Mouse (Mus musculus) liver, embryonic 16.5 days (tissue): Measurements from ENCODE around the gene Babam2. TPM values are rescaled to one million over a fixed set of nuclear protein-coding genes. Genes with fewer than 3 reads are reported as not detected.

Experiments
- ATAC-seq: fragments of 200-750 bp; cut with Nextera tagmentation; 2 replicates; pipeline ENCODE4 v1.8.0; 2017; ENCODE audit warnings: low read depth, mild to moderate bottlenecking, moderate number of reproducible peaks, moderate library complexity
- H3K27ac ChIP-seq: fragments of 300-500 bp; sonication (generic); 2 replicates; pipeline ENCODE4 v1.5.1; 2014; ENCODE audit warnings: mild to moderate bottlenecking, low read length
- H3K27me3 ChIP-seq: fragments of 300-500 bp; sonication (generic); 2 replicates; pipeline ENCODE4 v1.6.1; 2014; ENCODE audit warnings: low read depth, low read length, mixed read lengths; ENCODE audit not compliant: control insufficient read depth, insufficient read depth
- H3K36me3 ChIP-seq: fragments of 300-500 bp; sonication (generic); 2 replicates; pipeline ENCODE4 v1.6.1; 2014; ENCODE audit warnings: mild to moderate bottlenecking; ENCODE audit not compliant: control insufficient read depth, insufficient read depth
- H3K4me1 ChIP-seq: fragments of 300-500 bp; sonication (generic); 2 replicates; pipeline ENCODE4 v1.6.1; 2014; ENCODE audit warnings: low read depth, low read length, mixed read lengths; ENCODE audit not compliant: control insufficient read depth
- H3K4me2 ChIP-seq: fragments of 300-500 bp; sonication (generic); 2 replicates; pipeline ENCODE4 v1.6.1; 2014; ENCODE audit warnings: low read depth, low read length, mixed read lengths
- H3K4me3 ChIP-seq: fragments of 300-500 bp; sonication (generic); 2 replicates; pipeline ENCODE4 v1.5.1; 2014; ENCODE audit warnings: low read depth, mild to moderate bottlenecking, low read length
- H3K9ac ChIP-seq: fragments of 300-500 bp; sonication (generic); 2 replicates; pipeline ENCODE4 v1.6.1; 2014; ENCODE audit warnings: low read depth, low read length
- H3K9me3 ChIP-seq: fragments of 300-500 bp; sonication (generic); replicated peaks from 2 replicates; pipeline ENCODE4 v1.6.1; 2016; ENCODE audit warnings: low read length; ENCODE audit not compliant: control insufficient read depth
- WGBS: fragments of 180-500 bp; shearing (Covaris S2); extraction: QIAGEN DNeasy Blood & Tissue Kit; methylation state at CpG from one replicate; pipeline ENCODE4 v1.1.7; 2014; ENCODE audit not compliant: insufficient replicate concordance; 5-methylcytosine and 5-hydroxymethylcytosine counted together
- microRNA-seq: library from miRNA; unstranded; fragments of <30 nt; microRNA quantifications from one replicate; pipeline ENCODE4, GENCODE M21; 2016
- polyA plus RNA-seq: library from polyadenylated mRNA; unstranded; fragments of >200 nt; fragmentation: Nextera tagmentation; extraction: Ambion mirVana; gene quantifications from 2 replicates; pipeline ENCODE4 v1.2.1, GENCODE M21; 2015

Babam2 gene
- polyA plus RNA-seq, 1 experiment from 2014 or later, result 32.4 TPM

GRCm38 (mm10) chr5:32122363-32122762, 424.9 kb downstream of the Babam2 start:
- Histone ChIP-seq H3K4me3 (no peak overlapping the region), H3K4me2 (no peak overlapping the region), H3K27ac (no peak overlapping the region), H3K36me3 (no peaks in the 10 kb centered on the region), H3K27me3 (no peaks in the 10 kb centered on the region), H3K9ac (no peak overlapping the region), H3K9me3 (no peaks in the 10 kb centered on the region), H3K4me1 (no peaks in the 10 kb centered on the region)
- no peak for ATAC-seq
- WGBS, result 20% methylated on average over 5 of the region's 5 CpGs

DNA sequence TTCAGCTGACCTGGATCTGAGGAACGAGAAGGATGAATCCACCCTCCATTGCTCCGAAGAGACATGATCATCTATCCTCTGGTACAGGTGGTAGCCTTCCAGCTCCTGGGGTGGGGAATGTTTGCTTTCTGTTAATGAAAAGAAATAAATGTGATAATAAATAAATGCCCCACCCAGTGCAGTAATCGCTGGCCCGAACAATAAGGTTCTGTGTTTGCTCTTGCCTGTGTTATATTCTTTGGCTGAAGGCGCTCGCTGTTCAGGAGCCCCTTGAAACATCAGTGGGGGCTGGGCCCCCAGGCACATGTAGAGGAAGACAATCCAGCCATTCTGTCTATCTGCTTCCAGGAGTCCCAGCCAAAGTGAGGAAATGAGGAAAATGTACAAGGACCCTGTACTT, 427.5 kb downstream of the Babam2 start:
- no peaks in the 10 kb centered on the region for H3K36me3 ChIP-seq
- WGBS, result 77% methylated on average over 6 of the region's 6 CpGs
- H3K27me3 ChIP-seq, result no peaks in the 10 kb centered on the region
- ATAC-seq, result no peak
- no peak overlapping the region for H3K9ac ChIP-seq
- no peaks in the 10 kb centered on the region for H3K9me3 ChIP-seq
- H3K4me3 ChIP-seq, result no peak overlapping the region
- H3K4me1 ChIP-seq, result no peaks in the 10 kb centered on the region
- no peak overlapping the region for H3K27ac ChIP-seq
- H3K4me2 ChIP-seq, result no peak overlapping the region

GRCm38 (mm10) chr5:32127226-32127625, 429.7 kb downstream of the Babam2 start:
- Histone ChIP-seq H3K36me3 (no peaks in the 10 kb centered on the region), H3K27me3 (peaks cover 18% of the 10 kb centered on the region), H3K4me3 (no peak overlapping the region), H3K4me2 (no peak overlapping the region), H3K4me1 (no peaks in the 10 kb centered on the region), H3K9ac (no peak overlapping the region), H3K27ac (no peak overlapping the region), H3K9me3 (no peaks in the 10 kb centered on the region)
- no peak for ATAC-seq
- WGBS, result 66% methylated on average over 3 of the region's 3 CpGs

DNA sequence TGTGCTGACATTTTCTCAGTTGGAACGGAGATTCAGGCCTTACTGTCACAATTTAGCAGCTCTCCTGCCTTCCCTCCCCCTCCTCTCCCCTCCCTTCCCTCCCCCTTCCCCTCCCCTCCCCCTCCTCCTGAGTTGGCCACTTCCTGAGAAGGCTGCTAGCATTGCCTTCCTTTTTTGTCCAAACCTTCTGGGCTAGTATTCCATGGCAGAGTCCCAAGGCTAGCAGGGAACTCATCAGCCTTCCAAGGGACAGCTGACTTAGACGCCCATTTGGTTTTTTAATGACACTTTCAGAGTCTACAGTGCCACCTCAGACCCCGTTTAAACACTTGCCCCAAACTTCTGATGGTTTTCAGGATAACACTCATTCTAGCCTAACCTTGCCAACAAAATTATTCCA, 430.4 kb downstream of the Babam2 start:
- no peak overlapping the region for H3K4me3 ChIP-seq
- H3K9me3 ChIP-seq, result no peaks in the 10 kb centered on the region
- no peaks in the 10 kb centered on the region for H3K4me1 ChIP-seq
- whole genome bisulfite sequencing, result 29% methylated on average over 3 of the region's 3 CpGs
- no peak overlapping the region for H3K9ac ChIP-seq
- no peaks in the 10 kb centered on the region for H3K36me3 ChIP-seq
- no peak for ATAC-seq
- peaks cover 25% of the 10 kb centered on the region for H3K27me3 ChIP-seq
- H3K4me2 ChIP-seq, result no peak overlapping the region
- H3K27ac ChIP-seq, result no peak overlapping the region

DNA sequence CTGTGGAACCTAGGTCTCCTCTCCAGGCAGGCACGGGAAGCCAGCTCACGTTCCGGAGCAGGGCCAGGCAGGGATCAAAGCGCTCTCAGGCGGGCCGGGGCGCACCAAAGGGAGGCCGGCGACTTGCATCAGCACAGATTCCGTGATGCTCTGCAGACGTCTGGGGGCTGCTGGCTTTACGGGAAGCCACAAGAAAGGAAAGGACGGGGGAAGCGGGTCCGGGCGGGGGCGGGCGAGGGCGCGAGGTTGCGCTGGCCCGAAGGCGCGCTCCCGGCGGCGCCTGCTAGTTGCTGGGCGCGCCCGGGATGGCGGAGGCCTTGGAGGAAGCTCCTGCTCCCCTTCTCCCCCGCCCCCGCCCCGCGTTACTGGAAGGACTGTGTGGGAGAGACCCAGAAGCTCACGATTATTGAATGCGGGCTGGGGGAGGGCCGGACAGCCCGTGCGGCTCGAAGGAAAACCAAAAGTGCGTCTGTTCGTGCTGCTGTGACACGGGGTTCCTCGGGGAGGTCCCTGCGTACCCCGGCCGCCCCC, 435.6 kb downstream of the Babam2 start:
- Histone ChIP-seq H3K4me1 (peaks cover 7% of the 10 kb centered on the region), H3K9me3 (no peaks in the 10 kb centered on the region), H3K36me3 (no peaks in the 10 kb centered on the region), H3K4me3 (peak overlapping the region; percentile 59), H3K27ac (peak overlapping the region; percentile 34), H3K9ac (peak overlapping the region; percentile 40), H3K27me3 (peaks cover 72% of the 10 kb centered on the region), H3K4me2 (peak overlapping the region; percentile 66)
- WGBS, result 1% methylated on average over 47 of the region's 48 CpGs
- no peak for ATAC-seq

DNA sequence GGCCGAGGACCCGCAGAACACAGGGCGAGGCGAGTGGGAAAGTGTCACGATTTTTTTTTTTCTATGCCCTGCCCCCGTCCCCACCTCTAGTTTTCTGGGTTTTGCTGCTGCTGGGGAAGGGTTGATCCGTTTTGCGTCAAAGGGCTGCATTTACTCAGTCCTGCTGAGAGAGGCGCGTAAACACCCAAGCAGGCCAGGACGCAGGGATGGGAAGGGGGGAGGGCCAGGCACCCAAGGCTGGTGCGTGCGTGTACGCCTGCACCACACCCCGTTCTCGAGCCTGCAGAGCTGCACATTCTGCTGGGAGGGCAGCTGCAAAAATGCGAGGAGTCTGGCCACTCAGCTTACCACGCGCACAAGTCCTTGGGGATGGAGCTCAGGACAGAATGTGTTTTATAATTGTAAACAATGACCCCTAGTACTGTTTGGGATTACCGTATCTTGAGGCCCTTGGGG, 436.1 kb downstream of the Babam2 start:
- Histone ChIP-seq H3K4me1 (peaks cover 7% of the 10 kb centered on the region), H3K36me3 (no peaks in the 10 kb centered on the region), H3K9me3 (no peaks in the 10 kb centered on the region), H3K27me3 (peaks cover 72% of the 10 kb centered on the region), H3K9ac (peak overlapping the region; percentile 40), H3K4me2 (peak overlapping the region; percentile 66), H3K4me3 (peak overlapping the region; percentile 59), H3K27ac (peak overlapping the region; percentile 34)
- whole genome bisulfite sequencing, result under 1% methylated on average over 20 of the region's 20 CpGs
- ATAC-seq, result no peak

GRCm38 (mm10) chr5:32134051-32134732, 436.7 kb downstream of the Babam2 start:
- Histone ChIP-seq H3K27ac (peak overlapping the region; percentile 37; the same call in 1 of the 2 replicates), H3K27me3 (peaks cover 72% of the 10 kb centered on the region), H3K36me3 (no peaks in the 10 kb centered on the region), H3K9me3 (no peaks in the 10 kb centered on the region), H3K4me1 (peaks cover 7% of the 10 kb centered on the region), H3K4me2 (peak overlapping the region; percentile 69), H3K9ac (no peak overlapping the region), H3K4me3 (peak overlapping the region; percentile 65)
- no peak for ATAC-seq
- 2% methylated on average over 21 of the region's 21 CpGs for WGBS

Small RNA genes lying within 50 kb of the gene (microRNA-seq; reads per million reads assigned to microRNA genes)
- not detected for gene Mir3473e

Other genes with a start within 250 kb of the Babam2 start
- 13.3 and 14.2 TPM in 2 replicates for gene Zfp512, start 245.3 kb upstream of the Babam2 start, polyA plus RNA-seq
- gene 4930548H24Rik, start 211.9 kb upstream of the Babam2 start, polyA plus RNA-seq, result not detected in 2 replicates
- 14.4 and 14.6 TPM in 2 replicates for gene Gpn1, start 202.9 kb upstream of the Babam2 start, polyA plus RNA-seq
- gene Slc4a1ap, start 170.7 kb upstream of the Babam2 start, polyA plus RNA-seq, result 10.6 and 11.0 TPM in 2 replicates
- gene Supt7l, start 169.9 kb upstream of the Babam2 start, polyA plus RNA-seq, result 7.5 and 8.4 TPM in 2 replicates
- 141 and 152 TPM in 2 replicates for gene Mrpl33, start 100.7 kb upstream of the Babam2 start, polyA plus RNA-seq
- gene Rbks, start 57 bp upstream of the Babam2 start, polyA plus RNA-seq, result 17.6 and 18.1 TPM in 2 replicates